Comparison of ENCODE assay signal across 24 mouse cellular contexts in genomic region chr5:134050711-134051110, GRCm38 (mm10). TPM values are rescaled to one million over a fixed set of nuclear protein-coding genes. Genes with fewer than 3 reads are reported as not detected.
A peak's percentile ranks its signal among the peaks of the same experiment; 100 is the strongest.
DNase-seq lines count a peak whose midpoint lies in the region; ATAC-seq lines count a peak whose summit lies in the region.
"Had no signal": no experiment of that assay in that cellular context is flagged by ENCODE, and none has a peak within 500 bp of the region (broad histone marks: within the 10 kb centered on the region; RNA-seq: fewer than 3 reads in every experiment).

No protein-coding gene starts in this region.

- H3K9ac ChIP-seq in neural tube, embryonic 15.5 days (replicated peaks) = no peak overlapping the region
- H3K9ac ChIP-seq: embryonic facial prominence, embryonic 13.5 days; forebrain, embryonic 12.5 days; hindbrain, embryonic 12.5 days; limb, embryonic 12.5 days; liver, postnatal 0 days; midbrain, embryonic 12.5 days; neural tube, embryonic 12.5 days had no signal

- no peaks in the 10 kb centered on the region for H3K9me3 ChIP-seq in neural tube, embryonic 15.5 days (replicated peaks)
- H3K9me3 ChIP-seq: embryonic facial prominence, embryonic 13.5 days; neural tube, embryonic 12.5 days had no signal

- no peaks in the 10 kb centered on the region for H3K36me3 ChIP-seq in neural tube, embryonic 15.5 days
- H3K36me3 ChIP-seq: embryonic facial prominence, embryonic 13.5 days; forebrain, embryonic 12.5 days; hindbrain, embryonic 12.5 days; limb, embryonic 12.5 days; midbrain, embryonic 12.5 days; neural tube, embryonic 12.5 days had no signal

- DNase-seq in neural tube, embryonic 10.5 days (ENCODE audit: extremely low spot score, low spot score) = peak; percentile 53
- DNase-seq in embryo, embryonic 10.5 days (ENCODE audit: low spot score) = peak; percentile 62
- peak; percentile 42 for DNase-seq in embryo, embryonic 9.5 days (ENCODE audit: extremely low spot score)
- DNase-seq in urinary bladder, postnatal 36 days (ENCODE audit: low spot score in 2 of 2) = peak; percentile 31 to 40
- no peak for DNase-seq in layer of hippocampus, adult 18-20 months (ENCODE audit: low spot score in 2 of 2)
- no peak for DNase-seq in thymus, postnatal 0 days (ENCODE audit: low spot score)
- DNase-seq: adrenal gland, postnatal 10 days; cerebellum, adult 9-10 months; gastrocnemius, adult 2 months; kidney, adult 2 months; liver, postnatal 0 days; retina, postnatal 1 day; right cerebral cortex, postnatal 25 days; thymus, postnatal 14 days had no signal

- no peak for ATAC-seq in neural tube, embryonic 15.5 days (ENCODE audit: low FRiP score)
- ATAC-seq: liver, postnatal 0 days; lung, postnatal 0 days had no signal

- H3K27ac ChIP-seq in neural tube, embryonic 15.5 days (replicated peaks) = no peak overlapping the region
- H3K27ac ChIP-seq: embryonic facial prominence, embryonic 13.5 days; forebrain, embryonic 12.5 days; gastrocnemius, adult 2 months; hindbrain, embryonic 12.5 days; limb, embryonic 12.5 days; midbrain, embryonic 12.5 days; neural tube, embryonic 12.5 days had no signal

- H3K4me3 ChIP-seq in neural tube, embryonic 15.5 days (replicated peaks) = no peak overlapping the region
- H3K4me3 ChIP-seq: embryonic facial prominence, embryonic 13.5 days; erythroblast, embryonic 14.5 days; forebrain, embryonic 12.5 days; gastrocnemius, adult 2 months; hindbrain, embryonic 12.5 days; limb, embryonic 12.5 days; midbrain, embryonic 12.5 days; neural tube, embryonic 12.5 days had no signal

- 15% methylated on average over 10 of the region's 10 CpGs for WGBS in neural tube, embryonic 15.5 days

- peaks cover 5% of the 10 kb centered on the region; the same call in 1 of the 2 replicates for H3K4me1 ChIP-seq in neural tube, embryonic 15.5 days
- H3K4me1 ChIP-seq: embryonic facial prominence, embryonic 13.5 days had no signal

- H3K4me2 ChIP-seq in neural tube, embryonic 15.5 days = no peak overlapping the region
- H3K4me2 ChIP-seq: embryonic facial prominence, embryonic 13.5 days; forebrain, embryonic 12.5 days; hindbrain, embryonic 12.5 days; limb, embryonic 12.5 days; liver, embryonic 11.5 days; midbrain, embryonic 12.5 days; neural tube, embryonic 12.5 days had no signal

- H3K27me3 ChIP-seq in neural tube, embryonic 15.5 days (replicated peaks) = no peaks in the 10 kb centered on the region
- H3K27me3 ChIP-seq: embryonic facial prominence, embryonic 13.5 days; forebrain, embryonic 12.5 days; neural tube, embryonic 12.5 days had no signal

RNA-seq across cellular contexts. Expression of gene Castor2, which starts 48.8 kb away (rescaled TPM):
- polyA plus RNA-seq in neural tube, embryonic 15.5 days (2015; fragmentation: Nextera tagmentation; extraction: Ambion mirVana) = 22.8 TPM in 2 replicates
- 10 to 100 TPM; 75.2 to 76.4 TPM for total RNA-seq in layer of hippocampus, adult 18-20 months (2021)
- 2.3 and 3.4 TPM in 2 replicates for polyA plus RNA-seq in thymus, postnatal 0 days (2015; fragmentation: Nextera tagmentation; extraction: Ambion mirVana)

Comparison
In these comparisons a context has a peak if more than half of its experiments do, and no peak if none do; other contexts are left out.
1. DNase-seq: peak in neural tube, embryonic 10.5 days (single experiment), embryo, embryonic 10.5 days (single experiment), embryo, embryonic 9.5 days (single experiment) and urinary bladder, postnatal 36 days (2 of 2); none in layer of hippocampus, adult 18-20 months (0 of 2) and thymus, postnatal 0 days (single experiment).